ENCODE assay signal across 1 mouse cellular context in genomic region chr4:148504497-148504959, GRCm38 (mm10).
TF ChIP-seq lines count a peak whose summit lies in the region.

No protein-coding gene starts in this region.

TF ChIP-seq in MEL, 35 proteins besides CTCF, POLR2A, EP300 and RAD21 (continued from another document):
- TF ChIP-seq MEF2A (IDR thresholded peaks at IDR 0.05; ENCODE audit: extremely low read depth, insufficient replicate concordance, low read depth, low read length, poor library complexity, severe bottlenecking) (no peak), SIN3A (IDR thresholded peaks at IDR 0.05; ENCODE audit: low read length) (no peak), SMC3 (IDR thresholded peaks at IDR 0.05; ENCODE audit: low read depth, low read length) (no peak), TCF12 (IDR thresholded peaks at IDR 0.05; ENCODE audit: low read depth, low read length) (no peak), TBP (IDR thresholded peaks at IDR 0.05; ENCODE audit: low read depth, low read length) (no peak), NELFE (IDR thresholded peaks at IDR 0.05; ENCODE audit: low read depth, low read length) (no peak), ZMIZ1 (IDR thresholded peaks at IDR 0.05; ENCODE audit: low read depth, low read length) (no peak), CHD1 (IDR thresholded peaks at IDR 0.05; ENCODE audit: low read depth, low read length) (no peak), POLR2AphosphoS5 (IDR thresholded peaks at IDR 0.05; ENCODE audit: borderline replicate concordance, low read depth, low read length) (no peak)
